Mouse (Mus musculus) MEL (cell line): ENCODE data around the gene Schip1.

ENCODE experiments used
- BHLHE40 ChIP-seq: IDR thresholded peaks from 2 replicates; pipeline ENCODE4 v1.6.1; 2012; ENCODE audit warnings: low read depth, mild to moderate bottlenecking, inconsistent platforms, low read length, improper control_type of control experiment, borderline replicate concordance
- CTCF ChIP-seq, 3 experiments: IDR thresholded peaks in 2 of 3; conservative IDR thresholded peaks in 1 of 3; 2 replicates each; pipeline ENCODE4 v1.5.1; 2011 to 2012; ENCODE audit warnings: low read length in 3 of 3, low read depth in 2 of 3, mild to moderate bottlenecking in 2 of 3, improper control_type of control experiment in 1 of 3, inconsistent platforms in 1 of 3, mixed read lengths in 1 of 3, moderate library complexity in 1 of 3; ENCODE audit not compliant: control insufficient read depth in 1 of 3, insufficient read depth in 1 of 3, poor library complexity in 1 of 3, severe bottlenecking in 1 of 3
- EP300 ChIP-seq, 2 experiments: IDR thresholded peaks; 2 replicates each; pipeline ENCODE4 v1.6.1; 2011; ENCODE audit warnings: improper control_type of control experiment in 2 of 2, low read length in 2 of 2, low read depth in 1 of 2, mild to moderate bottlenecking in 1 of 2
- KAT2A ChIP-seq: conservative IDR thresholded peaks from 2 replicates; pipeline ENCODE4 v1.6.1; 2012; ENCODE audit warnings: low read depth, low read length, improper control_type of control experiment, inconsistent platforms
- MAFK ChIP-seq: IDR thresholded peaks from 2 replicates; pipeline ENCODE4 v1.6.1; 2011; ENCODE audit warnings: low read depth, mild to moderate bottlenecking, low read length, improper control_type of control experiment, borderline replicate concordance
- MAZ ChIP-seq: IDR thresholded peaks from 2 replicates; pipeline ENCODE4 v1.6.1; 2012; ENCODE audit warnings: low read depth, mild to moderate bottlenecking, inconsistent platforms, low read length, improper control_type of control experiment
- NELFE ChIP-seq: IDR thresholded peaks from 2 replicates; pipeline ENCODE4 v1.6.1; 2011; ENCODE audit warnings: low read depth, low read length, improper control_type of control experiment
- POLR2A ChIP-seq, 2 experiments: IDR thresholded peaks; 2 replicates each; pipeline ENCODE4 v1.6.1; 2011 to 2012; ENCODE audit warnings: low read length in 2 of 2, mild to moderate bottlenecking in 2 of 2, control low read depth in 1 of 2, improper control_type of control experiment in 1 of 2, low read depth in 1 of 2, moderate library complexity in 1 of 2; ENCODE audit not compliant: control insufficient read depth in 1 of 2, insufficient read depth in 1 of 2, poor library complexity in 1 of 2
- SMC3 ChIP-seq: IDR thresholded peaks from 2 replicates; pipeline ENCODE4 v1.6.1; 2011; ENCODE audit warnings: low read depth, low read length, improper control_type of control experiment
- UBTF ChIP-seq: IDR thresholded peaks from 2 replicates; pipeline ENCODE4 v1.6.1; 2012; ENCODE audit warnings: low read depth, mild to moderate bottlenecking, inconsistent platforms, low read length, improper control_type of control experiment, moderate library complexity, borderline replicate concordance; ENCODE audit not compliant: insufficient read depth
- USF2 ChIP-seq, 2 experiments: IDR thresholded peaks; 2 replicates each; pipeline ENCODE4 v1.6.1; 2011 to 2012; ENCODE audit warnings: improper control_type of control experiment in 2 of 2, low read length in 2 of 2, borderline replicate concordance in 1 of 2, inconsistent platforms in 1 of 2, low read depth in 1 of 2, mild to moderate bottlenecking in 1 of 2; ENCODE audit not compliant: insufficient read depth in 1 of 2

- TF ChIP-seq CTCF (IDR thresholded peaks at IDR 0.05 in 2 of 3, conservative IDR thresholded peaks at IDR 0.05 in 1 of 3; ENCODE audit: control insufficient read depth in 1 of 3, insufficient read depth in 1 of 3, low read depth in 2 of 3, low read length in 3 of 3, poor library complexity in 1 of 3, severe bottlenecking in 1 of 3) (no peak), USF2 (IDR thresholded peaks at IDR 0.05; ENCODE audit: borderline replicate concordance in 1 of 2, insufficient read depth in 1 of 2, low read depth in 1 of 2, low read length in 2 of 2) (no peak), MAFK (no peak), EP300 (IDR thresholded peaks at IDR 0.05; ENCODE audit: low read depth in 1 of 2, low read length in 2 of 2) (no peak), POLR2A (IDR thresholded peaks at IDR 0.05; ENCODE audit: control insufficient read depth in 1 of 2, insufficient read depth in 1 of 2, low read depth in 1 of 2, low read length in 2 of 2, poor library complexity in 1 of 2) (no peak), KAT2A (no peak), SMC3 (no peak), BHLHE40 (no peak), MAZ (no peak), UBTF (no peak), NELFE (no peak)
Measured at GRCm38 (mm10) chr3:68491516-68491915, 426.9 kb downstream of the Schip1 start.
